Mouse (Mus musculus): ENCODE measurements around the gene Rp9. TPM values are rescaled to one million over a fixed set of nuclear protein-coding genes. Genes with fewer than 3 reads are reported as not detected.

Gene Rp9
- polyA plus RNA-seq, 1 experiment from 2014 or later, result 37.6 TPM

Other genes starting within 250 kb of the Rp9 start
- gene Zfp809, start 244.0 kb downstream of the Rp9 start, polyA plus RNA-seq (2015; fragmentation: Nextera tagmentation; extraction: Ambion mirVana), result 16.0 and 17.9 TPM in 2 replicates
- 3.7 and 4.2 TPM in 2 replicates for gene Zfp599, start 209.8 kb downstream of the Rp9 start, polyA plus RNA-seq (2015; fragmentation: Nextera tagmentation; extraction: Ambion mirVana)
- gene Zfp810, start 162.1 kb downstream of the Rp9 start, polyA plus RNA-seq (2015; fragmentation: Nextera tagmentation; extraction: Ambion mirVana), result 12.6 and 15.2 TPM in 2 replicates
- gene Anln, start 80.6 kb downstream of the Rp9 start, polyA plus RNA-seq (2015; fragmentation: Nextera tagmentation; extraction: Ambion mirVana), result 42.7 and 47.9 TPM in 2 replicates
- 1.7 and 2.4 TPM in 2 replicates for gene 9530077C05Rik, start 58.2 kb downstream of the Rp9 start, polyA plus RNA-seq (2015; fragmentation: Nextera tagmentation; extraction: Ambion mirVana)
- gene Gm17545, start 15.5 kb downstream of the Rp9 start, polyA plus RNA-seq (2015; fragmentation: Nextera tagmentation; extraction: Ambion mirVana), result not detected in 2 replicates
- 5.5 and 6.4 TPM in 2 replicates for gene Bbs9, start 6.0 kb upstream of the Rp9 start, polyA plus RNA-seq (2015; fragmentation: Nextera tagmentation; extraction: Ambion mirVana)